Mouse (Mus musculus) E14TG2a.4 (cell line): Measurements from ENCODE around the gene Nkapd1.

Source experiments
- CTCF ChIP-seq: conservative IDR thresholded peaks from 2 replicates; pipeline ENCODE4 v1.5.1; 2014; ENCODE audit warnings: low read length
- POU5F1 ChIP-seq: IDR thresholded peaks from 2 replicates; pipeline ENCODE4 v1.6.1; 2014; ENCODE audit warnings: low read length, borderline replicate concordance

GRCm38 (mm10) chr9:50666442-50666841 is 49.2 kb upstream of the Nkapd1 start:
- no peak for TF ChIP-seq CTCF
- TF ChIP-seq POU5F1: no peak
